Mouse (Mus musculus): ENCODE results near the gene Hist1h2ai. TPM values are rescaled to one million over a fixed set of nuclear protein-coding genes. Genes with fewer than 3 reads are reported as not detected.
A peak's percentile ranks its signal among the peaks of the same experiment; 100 is the strongest.

Hist1h2ai gene
- polyA plus RNA-seq (2012; ENCODE audit: insufficient read depth, insufficient read length, missing spikeins): 4.0 TPM in 1 of 2 replicates, not detected in the other

- H3K27ac ChIP-seq (ENCODE audit: insufficient read depth, low read depth, low read length): peak within 1 kb of the TSS; percentile 88
- H3K4me1 ChIP-seq (ENCODE audit: control insufficient read depth, insufficient read depth, low read length): peaks cover 13% of the 10 kb centered on the region
- peak within 1 kb of the TSS; percentile 62 for H3K4me3 ChIP-seq (ENCODE audit: insufficient read depth, low read length)
Observed at GRCm38 (mm10) chr13:21715864-21716539, at the start of gene Hist1h2ai, which contains the start of gene Hist1h2bl. Hist1h2ai (plus strand) TSS chr13:21716422. Hist1h2bl (minus strand) TSS chr13:21716143.

DNA sequence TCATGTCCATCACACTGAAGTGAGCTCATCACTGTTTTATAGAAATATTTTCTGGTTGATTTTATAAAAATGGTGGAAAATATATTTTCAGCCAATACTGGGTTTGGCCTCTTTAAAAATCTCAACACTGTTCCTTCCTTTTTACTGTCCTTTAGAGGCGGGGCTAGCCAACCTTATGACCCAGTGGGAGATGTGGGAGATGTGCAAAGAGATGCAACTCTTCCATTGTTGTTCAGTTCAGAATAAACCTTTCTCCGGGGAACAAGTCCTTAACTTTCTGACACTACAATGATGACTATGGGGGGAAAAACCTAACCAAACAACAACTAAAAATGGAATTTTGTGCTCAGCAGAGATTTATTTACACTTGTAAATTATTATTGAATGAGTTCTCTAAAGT is 38.9 kb upstream of the Hist1h2ai start, which contains the start of gene Olfr1360:
Olfr1360 (minus strand) TSS at position 101 of the 400 bp plus-strand sequence.
- Histone ChIP-seq H3K4me1 (ENCODE audit: control insufficient read depth, insufficient read depth, low read length) (no peaks in the 10 kb centered on the region), H3K4me3 (ENCODE audit: insufficient read depth, low read length) (no peak within 1 kb of the TSS), H3K27ac (ENCODE audit: insufficient read depth, low read depth, low read length) (no peak within 1 kb of the TSS)
- TF ChIP-seq POLR2A (IDR thresholded peaks at IDR 0.05; ENCODE audit: borderline replicate concordance, low read depth, low read length): no peak
- TF ChIP-seq CTCF (IDR thresholded peaks at IDR 0.05; ENCODE audit: low read depth, low read length): no peak

DNA sequence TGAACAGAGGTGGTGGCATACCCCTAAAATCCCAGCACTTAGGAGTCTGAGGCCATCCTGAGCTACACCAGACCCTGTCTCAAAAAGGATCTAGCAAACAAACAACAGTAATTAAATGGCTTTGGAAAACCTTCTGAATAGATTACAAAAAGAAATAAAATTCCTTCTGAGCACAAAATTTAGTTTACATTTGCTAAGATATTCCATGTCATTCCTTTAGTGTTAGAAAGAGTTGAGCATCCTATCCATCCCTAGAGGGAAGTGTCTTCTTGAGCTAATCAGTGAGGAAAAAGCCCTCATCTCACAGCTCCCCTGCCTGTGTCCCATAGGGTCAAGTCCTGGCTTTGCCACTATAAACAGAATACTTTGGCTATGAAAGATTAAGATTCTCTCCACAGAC is 18.4 kb upstream of the Hist1h2ai start, which contains the start of gene Olfr1359:
Olfr1359 (plus strand) TSS at position 301 of the 400 bp plus-strand sequence.
- TF ChIP-seq POLR2A (IDR thresholded peaks at IDR 0.05; ENCODE audit: borderline replicate concordance, low read depth, low read length): no peak
- no peak for TF ChIP-seq CTCF (IDR thresholded peaks at IDR 0.05; ENCODE audit: low read depth, low read length)
- Histone ChIP-seq H3K4me3 (ENCODE audit: insufficient read depth, low read length) (no peak within 1 kb of the TSS), H3K27ac (ENCODE audit: insufficient read depth, low read depth, low read length) (no peak within 1 kb of the TSS), H3K4me1 (ENCODE audit: control insufficient read depth, insufficient read depth, low read length) (no peaks in the 10 kb centered on the region)

GRCm38 (mm10) chr13:21706669-21707068 is 9.6 kb upstream of the Hist1h2ai start:
- Histone ChIP-seq H3K4me1 (ENCODE audit: control insufficient read depth, insufficient read depth, low read length) (no peaks in the 10 kb centered on the region), H3K27ac (ENCODE audit: insufficient read depth, low read depth, low read length) (no peak overlapping the region), H3K4me3 (ENCODE audit: insufficient read depth, low read length) (no peak overlapping the region)
- TF ChIP-seq CTCF (IDR thresholded peaks at IDR 0.05; ENCODE audit: low read depth, low read length) (no peak), POLR2A (IDR thresholded peaks at IDR 0.05; ENCODE audit: borderline replicate concordance, low read depth, low read length) (no peak)

GRCm38 (mm10) chr13:21710031-21710711 is 6.1 kb upstream of the Hist1h2ai start:
- TF ChIP-seq CTCF (IDR thresholded peaks at IDR 0.05; ENCODE audit: low read depth, low read length) (peak; percentile 69), POLR2A (IDR thresholded peaks at IDR 0.05; ENCODE audit: borderline replicate concordance, low read depth, low read length) (no peak)
- Histone ChIP-seq H3K27ac (ENCODE audit: insufficient read depth, low read depth, low read length) (peak overlapping the region; percentile 31; the same call in 1 of the 2 replicates), H3K4me1 (ENCODE audit: control insufficient read depth, insufficient read depth, low read length) (no peaks in the 10 kb centered on the region), H3K4me3 (ENCODE audit: insufficient read depth, low read length) (peak overlapping the region; percentile 88)

- no peaks in the 10 kb centered on the region for H3K4me1 ChIP-seq (ENCODE audit: control insufficient read depth, insufficient read depth, low read length)
- no peak overlapping the region for H3K27ac ChIP-seq (ENCODE audit: insufficient read depth, low read depth, low read length)
- no peak for TF ChIP-seq CTCF (IDR thresholded peaks at IDR 0.05; ENCODE audit: low read depth, low read length)
- TF ChIP-seq POLR2A (IDR thresholded peaks at IDR 0.05; ENCODE audit: borderline replicate concordance, low read depth, low read length): no peak
- H3K4me3 ChIP-seq (ENCODE audit: insufficient read depth, low read length): peak overlapping the region; percentile 70
Observed at GRCm38 (mm10) chr13:21710821-21711525, 5.2 kb upstream of the Hist1h2ai start.

DNA sequence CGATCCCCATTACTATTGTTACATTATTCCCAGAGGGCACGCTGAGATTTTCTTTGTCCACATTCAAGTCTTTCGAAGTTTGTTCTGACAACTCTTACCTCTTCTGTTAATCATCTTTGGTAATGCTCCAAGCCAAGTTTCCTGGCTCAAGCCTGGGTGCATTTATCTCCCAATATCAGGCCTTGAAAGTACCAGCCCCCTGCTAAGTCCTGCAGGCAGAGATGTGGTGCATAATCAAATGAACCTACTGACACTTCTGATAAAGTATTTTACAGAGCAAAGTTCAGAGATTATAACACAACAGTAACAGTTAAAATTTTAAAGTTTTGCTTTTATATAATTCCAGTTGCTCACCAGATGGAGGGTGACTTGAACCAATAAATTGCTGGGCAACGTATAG is 4.5 kb upstream of the Hist1h2ai start:
- no peaks in the 10 kb centered on the region for H3K4me1 ChIP-seq (ENCODE audit: control insufficient read depth, insufficient read depth, low read length)
- H3K4me3 ChIP-seq (ENCODE audit: insufficient read depth, low read length): peak overlapping the region; percentile 70
- TF ChIP-seq CTCF (IDR thresholded peaks at IDR 0.05; ENCODE audit: low read depth, low read length) (no peak), POLR2A (IDR thresholded peaks at IDR 0.05; ENCODE audit: borderline replicate concordance, low read depth, low read length) (no peak)
- no peak overlapping the region for H3K27ac ChIP-seq (ENCODE audit: insufficient read depth, low read depth, low read length)

DNA sequence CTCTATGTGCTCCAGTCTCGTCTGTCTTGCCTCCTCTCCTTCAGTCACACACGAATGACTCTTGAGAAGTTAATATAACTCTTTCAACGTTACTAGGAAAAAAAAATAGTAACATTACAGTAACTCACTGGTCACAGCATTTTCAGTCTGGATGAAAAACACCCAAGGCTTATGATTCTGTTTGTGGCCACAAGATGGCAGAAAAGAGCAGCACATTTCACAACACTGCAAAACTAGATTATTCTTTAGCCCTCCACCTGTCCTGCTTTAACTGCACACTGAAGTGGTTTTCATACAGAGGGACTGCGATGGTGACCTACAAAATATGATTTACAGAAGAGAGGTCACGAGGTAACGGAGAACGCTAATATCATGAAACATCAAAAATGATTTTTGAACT is 1.5 kb upstream of the Hist1h2ai start:
- Histone ChIP-seq H3K27ac (ENCODE audit: insufficient read depth, low read depth, low read length) (no peak overlapping the region), H3K4me1 (ENCODE audit: control insufficient read depth, insufficient read depth, low read length) (peaks cover 6% of the 10 kb centered on the region; the same call in 1 of the 2 replicates), H3K4me3 (ENCODE audit: insufficient read depth, low read length) (peak overlapping the region; percentile 52)
- TF ChIP-seq CTCF (IDR thresholded peaks at IDR 0.05; ENCODE audit: low read depth, low read length): no peak
- no peak for TF ChIP-seq POLR2A (IDR thresholded peaks at IDR 0.05; ENCODE audit: borderline replicate concordance, low read depth, low read length)

DNA sequence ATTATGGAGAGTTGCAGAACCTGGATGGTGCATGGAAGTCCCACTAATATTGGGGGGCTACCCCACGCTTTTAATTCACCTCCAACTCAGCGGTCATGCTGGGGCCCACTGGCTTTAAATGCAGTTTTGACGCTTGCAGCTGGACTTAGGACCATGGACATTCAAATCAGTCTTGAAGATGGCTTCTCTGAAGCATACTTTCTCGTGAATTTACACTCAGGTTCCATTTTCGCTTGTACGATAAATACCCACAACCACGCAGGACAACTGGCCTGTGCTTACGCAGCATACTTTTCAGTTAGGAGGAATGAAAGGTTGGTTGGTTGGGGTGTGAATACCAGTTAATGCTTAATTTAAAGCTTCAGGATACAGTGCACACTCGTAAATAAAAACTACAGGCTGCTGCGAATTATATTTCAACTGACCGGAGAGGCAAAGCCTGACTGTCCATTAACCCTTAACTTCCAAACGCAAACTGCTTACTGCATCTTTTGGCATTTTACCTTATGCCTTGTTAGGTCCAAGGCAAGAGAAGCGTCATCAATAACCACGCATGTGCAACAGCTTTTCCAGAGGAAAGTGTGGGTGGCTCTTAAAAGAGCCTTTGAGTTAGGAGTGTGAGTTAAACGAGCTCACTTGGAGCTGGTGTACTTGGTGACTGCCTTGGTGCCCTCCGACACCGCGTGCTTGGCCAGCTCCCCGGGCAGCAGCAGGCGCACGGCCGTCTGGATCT is 925 bp upstream of the Hist1h2ai start:
- no peak for TF ChIP-seq CTCF (IDR thresholded peaks at IDR 0.05; ENCODE audit: low read depth, low read length)
- TF ChIP-seq POLR2A (IDR thresholded peaks at IDR 0.05; ENCODE audit: borderline replicate concordance, low read depth, low read length): no peak
- peak overlapping the region; percentile 68 for H3K27ac ChIP-seq (ENCODE audit: insufficient read depth, low read depth, low read length)
- H3K4me1 ChIP-seq (ENCODE audit: control insufficient read depth, insufficient read depth, low read length): peaks cover 11% of the 10 kb centered on the region
- peak overlapping the region; percentile 52 for H3K4me3 ChIP-seq (ENCODE audit: insufficient read depth, low read length)

DNA sequence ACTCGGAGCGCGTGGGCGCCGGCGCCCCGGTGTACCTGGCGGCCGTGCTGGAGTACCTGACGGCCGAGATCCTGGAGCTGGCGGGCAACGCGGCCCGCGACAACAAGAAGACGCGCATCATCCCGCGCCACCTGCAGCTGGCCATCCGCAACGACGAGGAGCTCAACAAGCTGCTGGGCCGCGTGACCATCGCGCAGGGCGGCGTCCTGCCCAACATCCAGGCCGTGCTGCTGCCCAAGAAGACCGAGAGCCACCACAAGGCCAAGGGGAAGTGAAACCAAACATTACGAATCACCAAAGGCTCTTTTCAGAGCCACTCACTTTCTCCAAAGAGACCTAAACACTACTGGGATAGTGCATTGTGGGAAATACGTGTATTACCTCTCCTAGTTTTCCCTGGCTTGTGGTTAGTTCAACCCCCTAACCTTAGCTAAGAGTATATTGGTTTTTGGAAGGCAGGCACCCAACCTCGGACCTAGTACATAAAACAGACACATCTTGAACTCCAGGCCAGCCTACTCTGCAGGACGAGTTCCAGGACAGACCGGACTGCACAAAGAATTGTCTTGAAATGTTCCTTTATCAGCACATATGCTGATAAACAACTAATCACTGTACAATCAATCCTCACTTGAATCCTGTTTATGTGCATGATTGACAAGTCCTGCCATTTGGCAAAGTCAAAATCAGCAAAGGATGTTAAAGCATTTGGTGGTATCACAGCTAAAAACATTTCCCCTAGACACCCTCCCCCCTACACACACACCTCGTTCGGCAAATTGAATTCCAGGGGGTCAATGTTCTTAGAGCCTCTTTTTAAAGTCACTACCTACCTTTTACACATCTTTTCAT is 544 bp downstream of the Hist1h2ai start:
- Histone ChIP-seq H3K27ac (ENCODE audit: insufficient read depth, low read depth, low read length) (peak overlapping the region; percentile 88), H3K4me3 (ENCODE audit: insufficient read depth, low read length) (peak overlapping the region; percentile 62), H3K4me1 (ENCODE audit: control insufficient read depth, insufficient read depth, low read length) (peaks cover 13% of the 10 kb centered on the region)

- H3K27ac ChIP-seq (ENCODE audit: insufficient read depth, low read depth, low read length): peak within 1 kb of the TSS; percentile 90
- H3K4me3 ChIP-seq (ENCODE audit: insufficient read depth, low read length): peak within 1 kb of the TSS; percentile 64
- peaks cover 15% of the 10 kb centered on the region for H3K4me1 ChIP-seq (ENCODE audit: control insufficient read depth, insufficient read depth, low read length)
Observed at GRCm38 (mm10) chr13:21717397-21718357, 1.5 kb downstream of the Hist1h2ai start, which contains the start of gene Hist1h3h. Hist1h3h (plus strand) TSS chr13:21717659.

All from bone marrow macrophage, adult 2 months (primary cell).